Mouse (Mus musculus) cerebral cortex, adult 2 months (tissue): Measurements from ENCODE around the gene Fchsd2.

Experiments
- WGBS: fragments of 180-500 bp; shearing (Covaris S2); methylation state at CpG from one replicate; pipeline ENCODE4 v1.1.7; 2018; 5-methylcytosine and 5-hydroxymethylcytosine counted together

Fchsd2 gene

GRCm38 (mm10) chr7:101114328-101114727, 21.7 kb downstream of the Fchsd2 start:
- 93% methylated on average over 1 of the region's 1 CpGs for WGBS

GRCm38 (mm10) chr7:101119391-101119790, 26.7 kb downstream of the Fchsd2 start:
- 85% methylated on average over 7 of the region's 7 CpGs for WGBS

DNA sequence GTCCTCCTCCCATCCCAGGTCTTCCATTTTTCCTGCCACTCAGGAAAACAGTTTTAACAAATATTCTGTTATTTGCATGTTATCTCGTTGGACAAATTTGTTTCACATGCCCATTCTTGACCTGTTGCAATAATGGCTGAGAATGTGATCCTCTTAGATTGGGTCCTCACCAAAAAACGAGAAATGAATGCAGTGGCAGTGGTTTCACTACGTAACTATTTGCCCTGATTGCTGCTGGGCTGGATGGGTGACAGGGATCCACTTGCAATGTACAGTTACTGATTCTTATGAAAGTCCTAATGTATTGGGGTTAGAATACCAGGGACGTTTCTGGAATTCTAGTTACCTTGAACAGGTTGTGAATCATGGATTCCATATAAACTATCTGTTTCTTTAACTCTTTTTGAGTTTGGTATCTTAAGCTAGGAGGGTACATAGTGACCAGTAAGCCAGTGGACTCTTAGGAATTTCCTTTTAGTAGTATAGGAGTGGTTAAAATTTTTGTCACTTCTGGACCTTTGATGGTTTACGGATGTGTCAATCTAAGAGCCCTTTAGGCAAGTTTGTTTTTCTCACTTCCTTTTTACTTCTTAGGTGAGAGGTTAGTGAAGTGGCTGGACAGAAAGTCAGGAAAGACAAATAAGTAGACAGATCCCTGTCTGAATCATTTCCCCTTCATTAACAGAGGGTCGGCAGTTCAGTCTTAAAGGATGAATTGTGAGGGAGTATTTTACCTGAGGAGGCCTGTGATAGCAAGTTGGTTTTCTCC, 31.1 kb downstream of the Fchsd2 start:
- WGBS: 76% methylated on average over 6 of the region's 6 CpGs

- WGBS: 54% methylated on average over 3 of the region's 3 CpGs
Measured at GRCm38 (mm10) chr7:101127737-101128136, 35.1 kb downstream of the Fchsd2 start.

GRCm38 (mm10) chr7:101128536-101128935, 35.9 kb downstream of the Fchsd2 start:
- WGBS: 72% methylated on average over 4 of the region's 4 CpGs

- 77% methylated on average over 3 of the region's 3 CpGs for WGBS
Measured at GRCm38 (mm10) chr7:101130646-101131045, 38.0 kb downstream of the Fchsd2 start.

GRCm38 (mm10) chr7:101131281-101131680, 38.6 kb downstream of the Fchsd2 start:
- WGBS: 63% methylated on average over 6 of the region's 6 CpGs

- 98% methylated on average over 2 of the region's 2 CpGs for WGBS
Measured at GRCm38 (mm10) chr7:101133591-101133990, 40.9 kb downstream of the Fchsd2 start.

DNA sequence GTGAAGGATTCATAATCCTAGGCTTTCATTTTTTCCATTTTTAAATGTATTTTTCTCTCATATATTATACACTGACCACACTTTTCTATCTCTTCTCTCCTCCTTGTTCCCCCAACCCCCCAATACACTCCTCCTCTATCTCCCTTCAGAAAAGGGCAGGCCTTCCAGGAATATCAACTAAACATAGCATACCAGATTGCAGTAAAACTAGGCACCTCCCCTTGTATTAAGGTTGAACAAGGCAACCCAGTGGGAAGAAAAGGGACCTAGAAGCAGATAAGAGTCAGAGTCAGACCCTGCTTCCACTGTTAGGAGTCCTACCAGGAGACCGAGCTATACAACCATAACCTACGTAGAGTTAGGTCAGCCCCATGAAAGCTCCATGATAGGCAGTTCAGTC, 41.5 kb downstream of the Fchsd2 start:
- WGBS: 100% methylated on average over 2 of the region's 2 CpGs

- 55% methylated on average over 1 of the region's 1 CpGs for WGBS
Measured at GRCm38 (mm10) chr7:101138819-101139218, 46.2 kb downstream of the Fchsd2 start.

- 63% methylated on average over 2 of the region's 2 CpGs for WGBS
Measured at GRCm38 (mm10) chr7:101142907-101143306, 50.2 kb downstream of the Fchsd2 start.

- 62% methylated on average over 2 of the region's 2 CpGs for WGBS
Measured at GRCm38 (mm10) chr7:101144222-101144621, 51.6 kb downstream of the Fchsd2 start.

- WGBS: 58% methylated on average over 3 of the region's 3 CpGs
Measured at GRCm38 (mm10) chr7:101149039-101149438, 56.4 kb downstream of the Fchsd2 start.

GRCm38 (mm10) chr7:101154883-101155282, 62.2 kb downstream of the Fchsd2 start:
- 97% methylated on average over 15 of the region's 15 CpGs for WGBS

GRCm38 (mm10) chr7:101155284-101155683, 62.6 kb downstream of the Fchsd2 start:
- WGBS: 83% methylated on average over 3 of the region's 3 CpGs

GRCm38 (mm10) chr7:101160266-101160665, 67.6 kb downstream of the Fchsd2 start:
- WGBS: 23% methylated on average over 2 of the region's 2 CpGs

- 94% methylated on average over 1 of the region's 1 CpGs for WGBS
Measured at GRCm38 (mm10) chr7:101162781-101163180, 70.1 kb downstream of the Fchsd2 start.

DNA sequence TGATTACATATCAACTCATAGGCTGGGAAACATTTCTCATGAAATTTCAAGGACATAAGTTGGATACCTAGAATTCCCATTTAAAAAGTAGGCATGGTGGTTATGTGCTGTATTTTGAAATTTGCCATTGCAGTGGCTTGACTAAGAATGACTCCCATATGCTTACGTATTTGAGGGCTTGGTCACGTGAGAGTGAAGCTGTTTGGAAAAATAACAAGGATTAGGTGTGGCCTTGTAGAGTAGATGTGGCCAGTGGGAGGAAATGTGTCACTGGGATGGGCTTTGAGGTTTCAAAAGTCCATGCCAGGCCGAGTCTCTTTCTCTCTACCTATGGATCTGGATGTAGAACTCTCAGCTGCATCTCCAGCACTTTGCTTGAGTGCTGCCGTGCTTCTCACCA, 71.2 kb downstream of the Fchsd2 start:
- 75% methylated on average over 4 of the region's 4 CpGs for WGBS

- 80% methylated on average over 2 of the region's 2 CpGs for WGBS
Measured at GRCm38 (mm10) chr7:101166568-101166967, 73.9 kb downstream of the Fchsd2 start.

- WGBS: 68% methylated on average over 3 of the region's 3 CpGs
Measured at GRCm38 (mm10) chr7:101170482-101170881, 77.8 kb downstream of the Fchsd2 start.

GRCm38 (mm10) chr7:101171002-101171401, 78.3 kb downstream of the Fchsd2 start:
- 67% methylated on average over 1 of the region's 1 CpGs for WGBS

DNA sequence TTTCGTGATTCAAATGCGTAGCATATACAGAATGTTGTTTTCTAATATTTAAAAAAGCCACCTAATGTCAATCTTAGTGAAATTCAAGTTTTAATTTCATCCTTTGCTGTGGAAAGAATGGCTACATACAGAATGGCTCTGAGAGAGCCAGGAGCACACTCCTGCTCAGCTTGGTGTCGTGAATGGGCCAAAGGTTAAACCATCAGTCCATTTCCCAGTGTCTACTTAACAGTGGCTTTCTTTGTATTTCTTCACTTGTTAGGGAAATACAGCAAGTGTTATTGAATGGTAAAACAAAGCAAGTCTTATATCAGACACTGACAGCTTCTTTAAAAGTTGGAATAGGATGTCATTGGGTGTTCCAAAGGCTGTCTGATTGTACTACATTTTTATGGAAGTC, 80.7 kb downstream of the Fchsd2 start:
- WGBS: 86% methylated on average over 3 of the region's 3 CpGs

DNA sequence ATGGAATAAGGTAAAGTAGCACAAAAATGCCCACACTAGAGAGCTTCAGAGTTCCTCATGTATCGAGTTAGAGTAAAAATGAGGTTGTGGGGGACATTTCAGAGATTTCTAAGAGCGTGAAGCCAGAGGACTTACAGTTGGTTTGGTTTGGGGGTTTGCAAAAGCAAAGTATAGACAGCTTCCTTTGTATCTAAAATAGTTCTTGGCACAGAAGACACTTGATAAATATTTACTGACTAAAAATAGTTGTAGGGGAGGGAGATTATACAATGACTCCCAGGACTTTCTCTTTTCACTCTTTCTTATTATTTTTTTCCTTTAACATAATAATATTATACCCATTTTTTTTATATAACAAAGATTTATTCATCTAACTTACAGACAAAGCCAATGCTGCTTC, 86.1 kb downstream of the Fchsd2 start:
- 67% methylated on average over 2 of the region's 2 CpGs for WGBS
